Mouse (Mus musculus) adrenal gland, postnatal 10 days (tissue): ENCODE measurements around the gene Tlr3. TPM values are rescaled to one million over a fixed set of nuclear protein-coding genes. Genes with fewer than 3 reads are reported as not detected.

Source experiments
- DNase-seq: peaks from one replicate; pipeline ENCODE4 v3.0.0; 2021; ENCODE audit warnings: mixed read lengths
- total RNA-seq, 2 experiments: library from RNA; stranded (reverse); gene quantifications; 2 replicates each; pipeline ENCODE4 v1.2.3; 2021

The Tlr3 gene
- total RNA-seq, 2 experiments from 2014 or later, result 6.6 to 7.7 TPM

- DNase-seq, result no peak
Observed at GRCm38 (mm10) chr8:45355809-45356208, 55.1 kb downstream of the Tlr3 start.

Other genes with a start within 250 kb of the Tlr3 start
- 10 to 100 TPM; 10.4 to 24.4 TPM for gene F11, start 149.0 kb downstream of the Tlr3 start, total RNA-seq
- 10 to 100 TPM in 1 of 2 experiments, 1 to 10 TPM in 1; 5.3 to 11.7 TPM for gene Klkb1, start 116.2 kb downstream of the Tlr3 start, total RNA-seq
- 10 to 100 TPM in 1 of 2 experiments, 1 to 10 TPM in 1; 5.7 to 10.9 TPM for gene Gm45753, start 102.6 kb downstream of the Tlr3 start, total RNA-seq
- 10 to 100 TPM; 11.7 to 15.1 TPM for gene Cyp4v3, start 77.9 kb downstream of the Tlr3 start, total RNA-seq
- gene Fam149a, start 28.8 kb downstream of the Tlr3 start, total RNA-seq, result 1 to 10 TPM; 7.9 to 8.7 TPM
- 10 to 100 TPM; 69.1 to 83.1 TPM for gene Sorbs2, start 96.7 kb upstream of the Tlr3 start, total RNA-seq